Mouse (Mus musculus) urinary bladder, postnatal 10 days (tissue): ENCODE results near the gene C1qtnf4.
A peak's percentile ranks its signal among the peaks of the same experiment; 100 is the strongest.
"Not testable (repeated sequence)": the region's sequence is repeated elsewhere in the genome, so short reads cannot be mapped to it uniquely, and the experiment has no call there.

Experiments
- DNase-seq: peaks from one replicate; pipeline ENCODE4 v3.0.0; 2022; ENCODE audit warnings: low spot score

C1qtnf4 gene

DNA sequence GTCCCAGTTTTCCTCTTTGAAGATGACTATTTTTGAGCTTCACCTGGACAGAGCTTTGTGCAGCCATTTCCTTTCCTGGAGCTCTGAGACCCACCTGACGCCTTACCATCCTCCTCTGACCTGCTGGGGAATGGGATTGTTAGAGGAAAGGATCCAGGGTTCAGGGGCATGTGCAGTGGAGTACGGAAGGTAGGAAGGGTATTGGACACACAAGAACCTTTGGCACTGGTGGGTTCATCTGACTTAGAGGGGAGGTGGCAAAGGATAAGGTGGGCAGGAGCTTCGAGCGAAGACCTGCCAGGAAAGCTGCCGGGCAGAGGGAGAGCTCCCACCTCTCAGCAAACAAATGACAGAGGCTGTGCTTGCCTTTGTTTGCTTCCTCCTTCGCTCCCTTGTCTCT, 776 bp downstream of the C1qtnf4 start:
- DNase-seq = no peak

DNA sequence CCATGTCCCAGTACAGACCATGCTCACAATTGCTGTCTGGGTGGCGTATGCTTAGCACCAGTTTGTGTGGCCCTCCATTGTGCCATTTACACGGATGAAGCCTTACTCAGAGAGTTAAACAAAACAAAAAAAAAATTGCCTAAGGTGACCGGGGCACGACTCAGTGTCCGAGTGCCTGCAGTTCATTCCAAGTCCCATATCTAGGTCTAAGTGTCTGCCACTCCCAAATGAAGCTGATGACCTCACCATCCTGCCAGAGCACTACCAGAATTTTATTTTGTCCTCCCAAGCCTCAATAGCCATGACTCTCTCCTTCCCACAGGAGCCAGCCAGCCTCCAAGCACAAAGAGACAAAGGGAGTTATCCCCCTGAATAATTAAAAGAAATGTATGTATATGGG, 2.0 kb downstream of the C1qtnf4 start:
- no peak for DNase-seq

DNA sequence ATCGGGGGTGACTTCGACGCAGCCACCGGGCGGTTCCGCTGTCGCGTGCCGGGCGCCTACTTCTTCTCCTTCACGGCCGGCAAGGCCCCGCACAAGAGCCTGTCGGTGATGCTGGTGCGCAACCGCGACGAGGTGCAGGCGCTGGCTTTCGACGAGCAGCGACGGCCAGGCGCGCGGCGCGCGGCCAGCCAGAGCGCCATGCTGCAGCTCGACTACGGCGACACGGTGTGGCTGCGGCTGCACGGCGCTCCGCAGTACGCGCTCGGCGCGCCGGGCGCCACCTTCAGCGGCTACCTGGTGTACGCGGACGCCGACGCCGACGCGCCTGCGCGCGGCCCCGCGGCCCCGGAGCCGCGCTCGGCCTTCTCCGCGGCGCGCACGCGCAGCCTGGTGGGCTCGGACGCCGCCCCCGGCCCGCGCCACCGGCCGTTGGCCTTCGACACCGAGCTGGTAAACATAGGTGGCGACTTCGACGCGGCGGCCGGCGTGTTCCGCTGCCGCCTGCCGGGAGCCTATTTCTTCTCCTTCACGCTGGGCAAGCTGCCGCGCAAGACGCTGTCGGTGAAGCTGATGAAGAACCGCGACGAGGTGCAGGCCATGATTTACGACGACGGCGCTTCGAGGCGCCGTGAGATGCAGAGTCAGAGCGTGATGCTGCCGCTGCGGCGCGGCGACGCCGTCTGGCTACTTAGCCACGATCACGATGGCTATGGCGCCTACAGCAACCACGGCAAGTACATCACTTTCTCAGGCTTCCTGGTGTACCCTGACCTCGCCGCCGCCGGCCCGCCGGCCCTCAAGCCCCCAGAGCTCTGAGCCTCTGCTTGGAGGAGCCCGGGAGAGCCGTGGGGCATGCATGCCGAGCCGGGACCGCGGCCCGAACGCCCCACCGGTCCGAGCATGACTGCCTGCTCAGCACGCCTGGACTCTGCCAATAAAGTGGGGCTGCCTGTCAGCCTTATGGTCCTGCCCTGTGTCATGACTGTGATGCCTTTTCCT, 4.2 kb downstream of the C1qtnf4 start:
- no peak for DNase-seq

DNA sequence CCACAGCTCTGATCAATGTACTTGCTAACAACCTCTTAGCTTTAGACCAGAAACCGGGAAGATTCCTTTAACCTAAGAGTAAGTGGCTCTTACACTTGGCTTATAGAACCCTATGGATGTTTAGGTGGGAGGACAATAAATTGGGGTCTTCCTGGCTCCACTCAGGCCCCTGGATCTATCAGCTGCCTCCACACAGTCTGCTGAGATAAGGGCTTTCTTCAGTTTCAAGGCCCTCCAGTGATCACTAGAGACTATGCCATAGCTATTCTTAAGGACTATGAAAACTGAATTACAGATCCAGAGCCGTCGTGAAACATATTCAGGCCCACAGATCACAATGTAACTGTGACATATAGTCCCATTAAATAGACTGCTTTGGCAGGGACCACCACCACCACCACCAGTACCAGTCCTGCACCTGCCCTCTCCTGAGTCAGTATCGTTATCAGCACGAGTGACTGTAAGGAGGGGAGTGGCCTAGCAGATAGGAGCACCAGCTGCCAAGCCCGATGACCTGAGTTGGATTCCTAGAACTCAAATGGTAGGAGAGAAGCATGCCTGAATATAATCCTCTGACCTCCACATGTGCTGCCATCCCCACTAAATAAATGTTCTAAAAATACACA, 8.1 kb downstream of the C1qtnf4 start:
- no peak for DNase-seq

DNA sequence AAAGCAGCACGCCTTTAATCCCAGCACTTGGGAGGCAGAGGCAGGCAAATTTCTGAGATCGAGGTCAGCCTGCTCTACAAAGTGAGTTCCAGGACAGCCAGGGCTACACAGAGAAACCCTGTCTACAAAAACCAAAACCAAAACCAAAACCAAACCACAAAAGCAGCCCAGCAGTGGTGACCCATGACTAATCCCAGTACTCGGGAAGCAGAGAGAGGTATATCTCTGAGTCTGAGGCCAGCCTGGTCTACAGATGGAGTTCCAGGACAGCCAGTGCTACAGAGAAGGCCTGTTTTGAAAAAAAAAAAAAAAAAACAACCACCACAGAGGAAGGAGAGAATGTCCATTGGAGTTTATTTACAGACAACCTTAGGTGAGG, 8.6 kb downstream of the C1qtnf4 start:
- not testable (repeated sequence) for DNase-seq

DNA sequence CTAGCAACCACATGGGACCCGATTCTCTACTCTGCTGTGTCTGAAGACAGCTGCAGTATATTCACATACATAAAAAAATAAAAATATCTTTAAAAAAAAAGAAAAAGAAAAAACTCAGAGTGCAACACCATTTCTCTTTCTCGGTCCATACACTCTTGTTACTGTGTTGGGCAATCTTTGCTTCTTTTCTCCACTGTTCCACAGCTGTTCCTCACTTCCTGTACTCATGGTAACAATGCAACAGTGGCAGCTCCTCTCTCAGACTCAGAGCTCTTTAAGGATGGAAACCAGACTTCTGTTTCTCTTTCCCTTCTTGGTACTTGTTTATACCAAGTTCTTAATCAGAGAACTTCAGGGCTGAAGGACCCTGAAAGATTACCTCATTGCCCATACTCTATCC, 17.7 kb downstream of the C1qtnf4 start:
- no peak for DNase-seq

DNA sequence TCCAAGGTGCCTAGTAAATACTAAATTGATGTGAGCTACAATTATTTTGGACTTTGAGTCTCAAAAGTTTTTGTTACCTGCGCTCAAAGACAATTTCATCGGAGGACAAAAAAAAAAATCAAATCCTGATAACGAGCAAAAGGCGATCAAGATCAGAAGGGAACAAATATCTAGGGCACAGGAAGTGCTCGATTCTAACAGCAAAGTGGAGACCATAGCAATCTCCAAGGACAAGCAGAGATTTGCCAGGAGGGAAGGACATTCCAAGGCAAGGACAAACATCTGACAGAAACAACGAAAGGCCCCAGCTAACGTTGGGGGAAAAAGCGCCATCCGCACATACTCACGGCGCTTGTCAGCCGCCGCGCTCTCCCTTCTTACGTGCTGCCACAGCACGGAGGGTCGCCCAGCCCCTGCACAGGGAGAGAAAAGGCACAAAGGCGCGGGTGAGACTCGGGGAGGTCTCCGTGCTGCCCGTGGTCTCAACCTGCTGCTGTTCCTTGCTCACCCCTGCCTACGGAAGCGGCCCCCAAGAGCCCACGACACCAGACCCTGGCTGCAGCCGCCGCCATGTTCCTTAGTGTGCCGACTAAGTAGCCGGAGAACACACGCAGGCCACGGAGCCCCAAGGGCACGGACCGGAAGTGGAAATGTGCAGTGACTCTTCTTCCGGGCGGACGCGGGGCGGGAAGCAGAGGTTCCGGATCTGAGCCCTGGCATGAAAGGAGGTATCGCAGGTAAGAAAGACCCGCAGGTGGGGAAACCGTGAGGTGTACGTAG, 18.6 kb downstream of the C1qtnf4 start, which contains the start of the genes Kbtbd4 and Ndufs3:
Gene Kbtbd4 (plus strand): TSS at position 665 of the 780 bp plus-strand sequence.
Gene Ndufs3 (minus strand): TSS at position 752 of the 780 bp plus-strand sequence.
- DNase-seq = peak; percentile 44

DNA sequence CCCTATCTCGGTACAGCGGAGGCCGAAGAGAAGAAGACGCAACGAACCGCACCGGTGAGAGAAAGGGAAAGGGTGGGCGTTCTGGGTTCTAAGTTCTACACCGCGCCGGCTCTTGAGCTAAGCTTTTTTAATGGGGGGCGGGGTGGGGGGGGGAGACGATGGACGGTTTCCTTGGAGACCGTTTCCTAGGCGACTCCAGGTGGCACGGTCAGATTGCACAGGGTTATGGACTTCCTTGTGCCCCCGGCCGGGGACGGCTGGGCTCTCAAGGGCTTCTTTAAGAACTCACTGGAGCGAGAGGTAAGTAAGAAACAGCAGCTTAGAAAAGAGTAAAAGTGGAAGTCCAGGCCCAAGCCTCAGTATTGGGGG, 19.2 kb downstream of the C1qtnf4 start:
- no peak for DNase-seq

DNA sequence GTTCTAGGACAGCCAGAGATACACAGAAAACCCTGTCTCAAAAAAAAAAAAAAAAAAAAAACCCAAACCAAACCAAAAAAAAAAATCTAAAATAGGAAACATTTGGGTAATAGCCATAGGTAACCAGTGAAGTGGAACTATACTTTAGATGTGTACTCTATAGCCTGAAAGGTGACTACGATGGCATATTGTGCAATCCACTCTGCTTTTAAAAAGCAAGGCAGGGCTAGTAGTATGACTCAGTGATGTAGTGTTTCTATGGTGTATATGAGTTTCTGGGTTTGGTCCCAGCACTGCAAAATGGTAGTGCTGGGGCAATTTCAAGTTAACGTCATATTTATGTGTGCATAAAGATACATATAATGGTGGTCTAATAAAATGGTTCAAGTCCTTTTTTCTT, 21.1 kb downstream of the C1qtnf4 start:
- DNase-seq = no peak

DNA sequence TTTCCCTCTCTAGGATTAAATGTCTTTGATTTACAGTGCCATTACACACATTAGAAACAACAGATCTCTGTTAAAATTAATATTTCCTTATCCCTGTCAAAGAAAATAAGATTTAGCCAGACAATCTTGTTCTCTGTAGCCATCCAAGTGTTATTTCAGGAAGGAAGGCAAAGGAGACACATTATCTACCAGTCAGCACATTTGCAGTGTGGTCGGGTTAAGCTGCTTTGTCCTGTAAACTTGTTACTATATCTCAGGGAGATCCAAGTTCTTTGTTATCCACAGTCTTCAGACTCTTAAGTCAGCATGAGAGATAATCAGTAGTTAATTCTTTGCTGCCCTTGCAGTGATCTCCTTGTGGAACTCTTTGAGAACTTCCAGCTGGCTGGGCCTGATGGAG, 25.2 kb downstream of the C1qtnf4 start:
- no peak for DNase-seq

DNA sequence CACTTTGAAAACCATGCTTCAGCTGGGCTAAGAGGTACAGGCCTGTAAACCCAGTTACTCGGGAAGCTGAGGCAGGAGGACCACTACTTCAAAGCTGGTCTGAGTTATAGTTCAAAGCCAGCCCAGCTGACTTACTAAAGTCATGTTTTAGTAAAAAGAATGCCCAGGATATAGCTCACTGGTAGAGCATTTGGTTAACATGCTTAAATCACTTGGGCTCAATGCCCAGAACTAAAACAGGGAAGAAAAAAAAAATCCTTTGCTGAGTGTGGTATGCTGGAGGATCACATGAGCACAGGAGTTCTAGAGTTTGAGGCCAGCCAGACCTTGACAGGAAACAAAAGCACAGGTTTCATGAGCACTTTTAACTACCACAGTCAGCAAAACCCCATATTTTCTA, 26.0 kb downstream of the C1qtnf4 start:
- no peak for DNase-seq

DNA sequence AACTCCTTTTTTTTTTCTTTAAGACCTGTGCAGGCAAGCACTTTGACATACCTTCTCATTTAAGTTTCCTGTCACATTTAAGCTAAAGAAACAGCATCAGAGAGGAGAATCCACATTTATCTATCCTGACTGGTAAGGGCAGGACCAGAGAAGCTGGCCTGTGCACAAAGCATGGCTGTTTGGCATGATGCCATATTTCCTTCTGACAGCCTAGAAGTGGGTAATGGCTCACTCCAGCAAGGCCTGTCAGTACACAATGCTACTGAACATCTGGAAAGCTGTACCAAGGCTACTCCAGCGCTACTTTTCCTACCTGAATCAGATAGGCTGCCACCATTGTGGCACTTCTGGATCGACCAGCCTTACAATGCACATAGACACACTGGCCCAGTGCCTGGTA, 28.0 kb downstream of the C1qtnf4 start:
- no peak for DNase-seq

DNA sequence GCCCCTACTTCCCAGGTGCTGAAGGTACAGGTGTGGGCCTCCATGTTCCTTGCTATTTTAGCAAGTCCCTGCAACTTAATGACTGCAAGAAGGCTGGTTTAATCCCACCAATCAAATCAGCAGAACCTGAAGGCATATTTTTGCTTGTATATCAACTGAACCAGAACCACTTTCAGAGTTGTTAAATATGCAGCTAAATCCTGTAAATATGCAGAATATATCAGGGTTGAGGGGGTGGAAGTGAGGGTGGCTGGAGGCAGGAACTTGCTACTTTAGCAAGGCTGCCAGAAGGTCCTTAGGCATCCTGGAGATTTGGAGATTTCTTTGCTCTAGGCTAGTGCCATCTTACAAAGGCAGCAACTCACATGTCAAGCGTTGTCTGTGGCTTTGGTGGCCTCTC, 29.9 kb downstream of the C1qtnf4 start:
- DNase-seq = no peak

DNA sequence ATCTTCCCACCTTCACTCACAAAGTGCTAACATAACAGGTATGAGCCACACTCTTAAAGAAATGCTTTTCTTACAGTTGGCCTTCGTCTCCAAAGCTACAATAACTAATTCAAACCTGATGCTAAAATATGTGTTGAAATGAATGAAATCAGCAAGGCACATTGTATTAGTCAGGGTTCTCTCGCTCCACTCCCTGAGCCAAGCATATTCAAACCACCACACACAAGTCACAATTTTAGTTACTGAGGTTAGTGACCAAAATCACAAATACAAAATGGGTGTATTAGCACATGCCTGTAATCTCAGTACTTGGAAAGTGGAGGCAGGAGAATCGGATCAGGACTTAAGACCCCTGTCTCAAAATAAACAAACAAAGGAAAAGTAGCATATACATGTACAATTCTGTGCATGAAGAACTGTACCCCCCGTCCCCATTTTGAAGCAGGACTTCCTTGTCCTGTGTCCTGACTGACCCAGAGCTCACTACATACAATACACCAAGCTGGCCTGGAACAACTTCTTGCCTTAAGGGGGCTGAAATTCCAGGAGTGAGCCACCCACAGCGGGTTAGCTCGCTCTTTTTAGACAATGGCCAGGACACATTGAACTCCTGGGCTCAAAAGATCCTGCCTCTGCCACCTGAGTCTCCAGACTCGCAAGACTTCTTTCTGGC, 31.0 kb downstream of the C1qtnf4 start:
- no peak for DNase-seq

DNA sequence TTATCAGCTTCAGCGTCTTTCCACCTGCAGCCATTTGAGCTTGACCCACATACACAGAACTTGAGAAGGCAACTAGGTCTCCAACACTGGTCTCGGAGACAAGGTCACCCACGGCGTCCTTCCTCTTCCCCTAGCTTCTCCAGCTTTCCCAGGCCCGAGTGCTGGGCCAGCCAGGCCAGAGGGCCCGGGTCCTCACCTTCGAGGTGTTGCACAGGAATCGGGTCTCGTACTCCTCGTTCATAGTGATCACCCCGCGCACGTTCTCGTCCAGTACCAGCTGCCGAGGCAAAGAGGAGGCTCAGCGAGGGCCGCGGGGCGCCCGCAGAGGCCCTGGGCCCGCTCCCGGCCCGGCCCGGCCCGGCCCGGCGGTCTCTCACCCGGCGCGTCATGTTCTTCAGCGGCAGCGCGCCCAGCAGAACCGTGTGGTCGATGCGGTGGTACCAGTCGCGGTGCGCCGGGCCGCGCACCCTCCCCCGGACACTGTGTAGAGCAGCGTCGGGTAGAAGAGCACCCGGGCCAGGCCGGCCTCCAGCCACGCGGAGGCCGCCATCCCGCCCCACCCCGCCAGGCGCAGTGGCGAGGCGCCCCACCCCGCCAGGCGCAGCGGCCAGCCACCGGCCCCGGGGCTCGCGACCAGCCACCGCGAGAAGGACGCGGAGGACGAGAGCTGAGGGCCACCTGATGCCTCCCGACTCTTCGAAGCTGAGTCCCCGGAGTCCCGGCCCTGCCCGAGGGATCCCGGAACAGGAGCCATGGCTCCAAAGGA, 31.8 kb downstream of the C1qtnf4 start:
- DNase-seq = peak; percentile 25

DNA sequence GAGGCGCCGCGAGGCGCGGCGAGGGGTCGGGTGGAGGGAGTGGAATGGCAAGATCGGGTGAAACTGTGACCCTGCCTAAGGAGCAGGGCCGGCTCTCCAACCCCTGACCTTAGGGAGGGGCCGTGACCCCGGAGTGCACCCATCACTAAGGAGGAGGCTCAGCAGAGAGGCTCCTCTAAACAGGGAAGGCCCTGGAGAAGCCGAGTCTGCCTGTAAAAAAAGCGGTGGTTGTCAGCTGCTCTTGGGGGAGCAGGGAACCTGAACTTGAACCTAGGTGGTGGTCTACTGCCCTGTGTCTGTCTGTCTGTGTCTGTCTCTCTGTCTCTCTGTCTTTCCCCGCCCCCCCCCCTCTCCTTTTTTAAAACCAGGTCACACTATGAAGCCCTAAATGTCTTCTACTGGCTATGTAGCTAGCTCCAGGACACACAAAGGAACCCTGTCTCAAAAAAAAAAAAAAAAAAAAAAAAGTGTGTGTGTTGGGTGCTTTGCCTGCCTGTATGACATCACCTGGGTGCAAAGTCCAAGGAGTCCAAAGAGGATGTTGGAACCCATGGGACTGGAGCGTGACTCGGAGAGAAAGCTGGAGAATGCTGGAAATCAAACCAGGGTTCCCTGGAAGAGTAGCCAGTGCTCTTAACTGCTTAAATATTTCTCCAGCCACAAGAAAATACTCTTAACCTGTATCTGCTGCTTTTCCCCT, 32.5 kb downstream of the C1qtnf4 start:
- no peak for DNase-seq

DNA sequence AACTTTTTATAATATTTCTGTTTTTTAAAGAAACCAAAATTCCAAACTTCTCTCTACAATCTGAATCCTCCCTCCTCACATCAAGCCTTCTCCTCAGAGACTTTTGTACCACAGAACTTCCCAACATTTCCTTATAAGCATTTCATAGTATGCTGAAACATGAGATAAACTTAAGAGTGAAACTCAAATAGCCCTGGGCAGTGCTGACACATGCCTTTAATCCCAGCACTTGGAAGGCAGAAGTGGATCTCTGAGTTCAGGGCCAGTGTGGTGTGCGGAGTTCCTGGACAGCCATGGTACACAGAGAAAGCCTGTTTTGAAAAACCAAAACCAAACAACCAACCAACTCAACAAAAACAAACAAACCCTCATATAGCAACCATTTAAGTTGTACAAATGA, 35.5 kb downstream of the C1qtnf4 start:
- DNase-seq = no peak

DNA sequence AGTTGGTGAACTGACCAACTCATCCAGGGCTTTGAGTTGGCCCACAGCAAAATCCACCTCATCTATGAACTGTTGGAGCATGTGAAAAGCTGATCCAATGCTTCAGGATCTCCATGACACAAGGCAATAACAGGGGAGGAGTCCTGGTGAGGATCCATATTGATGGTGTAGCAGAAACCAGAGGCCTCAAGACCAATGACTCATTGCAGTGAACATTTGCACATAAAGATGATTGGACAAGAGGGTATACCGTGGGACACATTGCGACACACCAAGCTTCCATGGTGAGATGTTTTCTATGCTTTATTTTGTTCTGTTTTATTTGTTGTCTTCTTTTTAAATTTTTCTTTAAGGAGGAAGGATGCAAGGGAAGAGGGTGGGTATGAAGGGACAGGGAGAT, 37.0 kb downstream of the C1qtnf4 start:
- no peak for DNase-seq

DNA sequence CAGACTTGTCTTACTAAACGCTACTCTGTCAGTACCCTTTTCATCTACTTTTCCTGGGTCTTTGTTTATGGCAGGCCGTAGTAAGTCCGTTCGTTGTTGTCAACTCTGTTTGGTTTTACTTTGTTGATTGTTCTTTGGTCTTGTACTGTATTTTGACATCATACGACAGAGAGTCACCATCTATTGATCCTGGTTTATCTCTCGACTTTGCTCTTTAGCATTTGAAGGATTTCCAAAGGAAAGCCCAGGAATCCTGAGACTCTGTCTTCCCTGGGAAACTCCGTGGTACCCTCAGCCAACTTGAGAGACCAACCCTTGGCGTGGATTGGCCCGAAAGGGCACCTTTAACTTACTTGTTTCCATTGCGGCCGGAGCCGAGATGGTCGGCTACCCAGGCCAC, 42.9 kb downstream of the C1qtnf4 start:
- no peak for DNase-seq

DNA sequence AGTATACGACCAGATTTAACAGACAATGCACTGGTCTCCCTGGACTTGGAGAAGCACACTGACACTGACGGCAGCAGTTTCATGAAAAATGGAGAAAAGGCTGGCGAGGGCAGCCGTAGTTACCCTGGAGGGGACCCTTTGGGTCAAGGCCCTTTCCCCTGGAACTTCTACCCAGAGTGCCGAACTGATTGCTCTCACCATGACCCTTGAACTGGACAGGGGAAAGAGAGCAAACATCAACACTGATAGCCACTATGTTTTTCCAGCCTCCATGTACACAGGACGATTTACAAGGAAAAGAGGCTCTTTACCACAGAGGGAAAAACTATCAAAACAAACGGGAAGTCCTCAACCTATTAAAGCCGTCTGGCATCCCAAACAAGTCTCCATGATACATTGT, 46.2 kb downstream of the C1qtnf4 start:
- DNase-seq = no peak

DNA sequence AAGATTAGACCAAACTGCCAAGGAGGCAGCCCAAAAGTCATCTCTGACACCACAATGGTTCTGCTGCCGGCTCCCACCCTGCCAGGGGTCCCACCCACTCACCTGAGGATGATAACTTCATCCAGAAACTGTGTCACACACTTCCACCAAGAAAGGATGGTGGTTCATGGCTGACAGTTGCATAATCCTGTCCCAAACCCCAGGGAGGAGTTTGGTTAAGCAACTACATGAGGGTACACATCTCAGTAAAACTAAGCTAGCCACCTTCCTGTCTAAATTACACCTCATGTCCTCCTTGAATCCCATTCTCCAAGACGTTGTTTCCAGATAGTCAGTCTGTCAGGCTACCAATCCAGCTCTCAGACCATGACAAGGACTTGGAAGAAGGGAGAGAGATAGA, 46.6 kb downstream of the C1qtnf4 start:
- DNase-seq = no peak
